Mouse (Mus musculus): ENCODE measurements around the gene Tnni1. TPM values are rescaled to one million over a fixed set of nuclear protein-coding genes. Genes with fewer than 3 reads are reported as not detected.
A peak's percentile ranks its signal among the peaks of the same experiment; 100 is the strongest.

Tnni1 gene
- 1 to 10 TPM; 1.2 to 1.5 TPM for total RNA-seq (2021)
- long read RNA-seq, partial matches to known transcripts, result 1 of 1 reads
- long read RNA-seq, other reads (novel, unspliced or antisense), result 0 of 1 reads

DNA sequence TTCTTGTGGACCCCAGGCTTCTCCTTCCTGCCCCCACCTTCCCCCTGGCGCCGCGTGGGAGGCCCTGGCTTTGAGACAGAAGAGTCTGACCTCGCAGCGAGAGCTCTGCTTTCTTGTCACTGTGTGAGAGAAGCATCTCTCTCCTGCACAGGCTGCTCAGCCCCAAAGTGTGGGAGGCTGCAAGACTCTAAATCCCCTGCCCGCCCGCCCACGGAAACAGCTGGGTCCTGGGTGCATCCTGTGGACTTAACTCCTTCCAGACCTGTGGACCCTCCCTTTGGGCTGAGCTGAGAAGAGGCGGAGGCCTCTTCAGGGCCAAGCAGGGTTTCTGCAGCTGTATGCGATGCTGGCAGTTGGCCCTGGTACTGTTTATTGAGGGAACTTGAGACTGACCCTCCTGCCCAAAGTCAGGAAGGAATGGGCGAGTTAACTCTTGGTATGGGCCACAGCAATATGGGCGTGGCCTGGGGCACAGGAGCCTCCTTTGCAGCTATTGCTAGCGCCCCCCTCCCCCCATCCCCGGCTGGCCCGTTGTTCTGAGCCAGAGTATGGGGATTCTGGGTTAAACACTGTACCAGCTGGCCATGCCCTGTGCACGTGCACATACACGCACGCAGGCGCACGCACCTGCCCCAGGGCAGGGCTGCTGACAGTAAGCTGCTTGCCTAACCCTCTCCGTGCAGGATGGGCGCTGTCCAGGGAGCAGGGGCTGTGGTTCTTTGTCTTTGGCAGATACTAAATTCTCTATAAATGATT lies at the start of gene Tnni1:
Gene Tnni1 (plus strand): TSS at position 655 of the 756 bp plus-strand sequence.
- DNase-seq (ENCODE audit: low spot score in 2 of 2), result no peak

- DNase-seq (ENCODE audit: low spot score in 2 of 2), result no peak
Observed at GRCm38 (mm10) chr1:135729821-135730220, 49.4 kb upstream of the Tnni1 start.

DNA sequence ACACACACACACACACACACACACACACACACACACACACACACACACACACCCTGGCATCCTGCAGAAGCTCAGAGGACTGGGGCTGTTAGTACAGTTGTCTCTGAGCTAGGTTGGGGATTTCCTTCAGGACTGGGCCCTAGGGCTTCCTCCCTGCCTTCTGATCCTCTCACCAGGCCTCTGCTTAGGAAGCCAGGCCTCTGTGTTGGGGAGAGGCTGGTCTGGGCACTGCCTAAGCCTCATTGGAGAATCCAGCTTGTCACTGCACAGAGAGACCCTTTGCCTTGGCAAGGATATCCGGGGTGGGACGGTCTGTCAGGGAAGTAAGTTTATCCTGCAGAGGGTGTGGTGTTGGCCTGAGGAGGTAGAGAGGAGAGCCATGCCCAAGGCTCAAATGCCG lies 48.9 kb upstream of the Tnni1 start:
- DNase-seq (ENCODE audit: low spot score in 2 of 2), result no peak

- no peak for DNase-seq (ENCODE audit: low spot score in 2 of 2)
Observed at GRCm38 (mm10) chr1:135731393-135731792, 47.8 kb upstream of the Tnni1 start.

- DNase-seq (ENCODE audit: low spot score in 2 of 2), result no peak
Observed at GRCm38 (mm10) chr1:135731897-135732684, 47.1 kb upstream of the Tnni1 start.

DNA sequence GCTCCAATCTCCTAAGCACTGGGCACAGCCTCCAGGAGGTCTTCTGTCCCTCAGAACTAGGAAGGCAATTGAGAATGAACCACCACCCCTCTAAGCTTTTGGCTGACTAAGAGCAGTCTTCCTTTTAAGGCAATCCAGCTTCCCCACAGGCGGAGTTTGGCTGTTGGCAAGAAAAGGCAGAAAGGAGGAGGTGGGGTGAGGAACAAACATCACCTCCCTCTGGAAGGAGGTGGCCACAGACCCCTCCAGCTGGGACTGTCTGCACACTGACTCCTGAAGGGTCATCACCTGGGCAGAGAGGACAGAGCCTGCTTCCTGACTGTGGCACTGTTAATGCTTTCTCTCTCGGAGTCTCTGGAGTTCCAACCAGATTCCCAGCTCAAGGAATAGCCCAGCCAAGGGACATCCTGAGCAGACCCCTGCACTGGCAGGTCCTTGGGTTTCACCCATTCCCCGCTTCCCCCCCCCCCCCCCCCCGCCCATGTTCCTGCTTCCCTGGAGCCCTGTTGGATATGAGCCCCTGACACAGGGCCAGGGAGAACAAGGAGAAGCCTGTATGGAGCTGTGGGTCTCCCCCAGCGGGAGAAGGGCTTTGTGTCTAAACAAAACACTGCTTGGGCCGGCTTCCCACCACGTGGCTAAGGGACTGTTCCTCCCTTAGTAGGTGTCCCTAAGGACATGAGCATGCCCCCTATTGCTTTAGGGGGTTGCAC lies 44.9 kb upstream of the Tnni1 start:
- DNase-seq (ENCODE audit: low spot score in 2 of 2), result peak; percentile 43 to 79

DNA sequence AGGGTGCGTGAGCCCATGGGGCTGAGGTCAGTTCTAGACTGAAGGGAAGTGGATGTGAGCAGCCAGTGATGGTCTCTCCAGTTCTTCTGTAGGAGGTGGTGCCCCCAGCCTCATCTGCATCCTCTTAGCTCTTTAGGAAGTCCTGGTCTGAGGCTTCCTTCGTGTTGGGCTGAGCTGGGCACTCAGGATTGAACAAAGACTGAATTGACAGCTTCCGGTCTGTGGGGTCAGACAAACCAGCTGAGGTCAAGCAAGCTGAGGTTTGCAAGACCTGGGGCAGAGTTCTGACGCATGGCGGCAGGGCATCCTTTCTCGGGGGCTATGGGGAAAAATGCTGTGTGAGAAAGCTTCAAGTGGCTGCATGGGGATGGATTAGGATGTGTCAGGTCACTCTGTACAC lies 43.8 kb upstream of the Tnni1 start:
- DNase-seq (ENCODE audit: low spot score in 2 of 2), result no peak

- DNase-seq (ENCODE audit: low spot score in 2 of 2), result no peak
Observed at GRCm38 (mm10) chr1:135744987-135745386, 34.2 kb upstream of the Tnni1 start.

- DNase-seq (ENCODE audit: low spot score in 2 of 2), result no peak
Observed at GRCm38 (mm10) chr1:135746248-135746647, 33.0 kb upstream of the Tnni1 start.

DNA sequence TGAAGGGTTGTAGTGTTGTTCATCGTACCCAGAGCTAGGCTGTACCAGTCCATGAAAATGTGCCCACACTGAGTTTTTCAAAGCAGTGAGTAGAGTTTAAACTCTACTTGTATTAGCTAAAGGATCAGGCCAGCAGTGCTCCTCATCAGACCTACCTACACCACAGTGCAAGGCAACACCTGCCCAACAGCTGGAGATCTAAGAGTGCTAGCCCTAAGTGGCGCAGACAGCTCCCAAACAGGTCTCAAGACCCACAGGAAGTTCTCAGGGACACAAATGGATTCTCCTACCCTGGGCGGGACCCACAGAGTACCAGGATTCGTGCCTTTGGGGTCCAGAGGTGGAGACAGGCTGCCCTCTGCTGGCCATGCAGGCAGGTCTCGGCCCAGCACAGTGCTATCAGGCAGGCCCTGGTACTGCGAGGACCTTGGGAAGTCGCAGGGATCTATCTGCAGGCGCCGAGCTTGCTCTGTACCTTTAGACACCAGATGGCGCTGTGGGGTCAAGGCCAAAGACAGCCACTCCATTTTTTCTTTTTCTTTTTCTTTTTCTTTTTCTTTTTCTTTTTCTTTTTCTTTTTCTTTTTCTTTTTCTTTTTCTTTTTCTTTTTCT lies 26.4 kb upstream of the Tnni1 start:
- DNase-seq (ENCODE audit: low spot score in 2 of 2), result peak; percentile 84 to 96

DNA sequence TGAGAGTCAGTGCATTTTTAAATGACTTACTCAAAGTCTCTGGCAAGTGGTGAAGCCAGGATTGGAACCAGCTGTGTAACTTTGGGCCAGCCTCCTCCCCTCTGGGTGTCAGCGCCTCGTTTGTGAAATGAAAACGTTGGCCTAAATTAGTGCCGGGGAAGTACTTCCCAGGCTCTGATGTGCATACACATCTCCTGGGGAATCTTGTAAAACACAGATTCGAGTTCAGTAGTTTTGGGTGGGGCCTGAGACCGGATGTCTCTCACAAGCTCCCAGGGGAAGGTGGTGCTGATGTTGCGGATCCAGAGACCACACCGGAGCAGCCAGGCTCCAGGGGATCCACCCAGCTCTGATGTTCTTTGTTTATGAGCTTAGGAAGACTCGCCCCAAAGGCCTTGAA lies 23.9 kb upstream of the Tnni1 start:
- DNase-seq (ENCODE audit: low spot score in 2 of 2), result no peak

GRCm38 (mm10) chr1:135755913-135756312 lies 23.3 kb upstream of the Tnni1 start:
- no peak for DNase-seq (ENCODE audit: low spot score in 2 of 2)

DNA sequence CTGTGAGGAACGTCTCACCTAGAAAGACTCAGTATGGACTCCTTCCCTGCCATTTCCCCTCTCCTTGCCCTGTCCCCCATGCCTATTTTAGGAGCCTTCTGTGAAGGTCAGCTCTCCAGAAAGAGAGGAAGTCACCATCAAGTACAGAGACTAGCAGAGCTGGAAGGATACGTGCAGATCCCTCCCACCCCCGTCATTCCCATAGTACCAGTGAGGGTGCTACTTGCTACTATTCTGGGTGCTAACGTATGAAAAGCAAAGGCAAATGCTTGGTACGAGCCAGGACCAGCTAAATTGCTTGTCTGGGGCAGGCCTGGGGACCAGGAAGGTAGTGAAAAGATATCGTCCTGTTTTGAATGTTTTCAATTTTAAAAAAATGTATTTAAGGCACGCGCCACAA lies 21.9 kb upstream of the Tnni1 start:
- no peak for DNase-seq (ENCODE audit: low spot score in 2 of 2)

- DNase-seq (ENCODE audit: low spot score in 2 of 2), result no peak
Observed at GRCm38 (mm10) chr1:135759685-135760084, 19.5 kb upstream of the Tnni1 start.

- no peak for DNase-seq (ENCODE audit: low spot score in 2 of 2)
Observed at GRCm38 (mm10) chr1:135760216-135760615, 19.0 kb upstream of the Tnni1 start.

GRCm38 (mm10) chr1:135761728-135762127 lies 17.5 kb upstream of the Tnni1 start:
- no peak for DNase-seq (ENCODE audit: low spot score in 2 of 2)

GRCm38 (mm10) chr1:135763503-135764205 lies 15.6 kb upstream of the Tnni1 start:
- DNase-seq (ENCODE audit: low spot score in 2 of 2), result no peak

- DNase-seq (ENCODE audit: low spot score in 2 of 2), result no peak
Observed at GRCm38 (mm10) chr1:135764206-135764528, 15.1 kb upstream of the Tnni1 start.

DNA sequence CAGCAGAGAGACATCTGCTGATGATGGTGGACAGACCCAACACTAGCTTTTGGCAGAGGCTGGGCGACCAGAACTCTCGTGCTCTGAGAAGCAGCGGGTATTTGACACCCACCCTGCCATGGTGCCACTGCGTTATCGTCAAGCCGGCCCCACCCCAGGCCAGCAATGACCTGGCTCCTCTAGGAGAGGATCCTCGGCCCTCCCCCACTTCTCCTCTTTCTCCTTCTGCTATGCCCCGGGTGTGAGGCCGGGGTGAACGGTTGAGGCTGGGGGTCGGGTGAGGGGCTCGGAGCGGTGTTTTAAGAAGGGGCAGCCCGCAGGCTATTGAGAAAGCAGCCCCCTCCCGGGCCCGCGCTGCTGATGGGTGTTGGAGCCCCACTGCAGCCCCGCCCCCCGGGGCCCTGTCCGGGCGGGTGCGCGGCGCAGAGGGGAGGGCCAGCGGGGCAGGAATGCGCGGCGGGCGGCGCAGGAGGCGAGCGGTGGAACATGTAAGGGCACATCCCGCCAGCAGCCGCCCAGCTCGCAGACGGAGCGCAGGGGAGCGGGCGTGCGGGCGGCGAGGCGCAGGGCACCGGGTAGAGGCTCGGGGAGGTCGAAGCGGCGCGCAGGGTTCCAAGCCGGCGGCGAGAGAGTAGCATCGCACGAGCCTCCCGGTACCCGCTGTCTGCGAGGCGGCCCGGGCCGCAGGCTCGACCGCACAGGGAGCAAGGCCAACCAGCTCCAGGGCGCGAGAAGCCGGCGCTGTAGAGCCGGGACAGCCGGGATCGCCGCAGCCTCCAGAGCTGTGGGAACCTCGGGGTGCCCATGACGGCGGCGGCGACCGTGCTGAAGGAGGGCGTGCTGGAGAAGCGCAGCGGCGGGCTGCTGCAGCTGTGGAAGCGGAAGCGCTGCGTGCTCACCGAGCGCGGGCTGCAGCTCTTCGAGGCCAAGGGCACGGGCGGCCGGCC lies 13.3 kb upstream of the Tnni1 start, which contains the start of gene Phlda3:
Gene Phlda3 (plus strand): TSS at position 475 of the 947 bp plus-strand sequence.
- DNase-seq (ENCODE audit: low spot score in 2 of 2), result peak in 1 of 2 experiments; percentile 60

Data from layer of hippocampus, adult 18-20 months (tissue).